Mouse (Mus musculus) spleen, postnatal 0 days (tissue): ENCODE data around the gene Zcchc2. TPM values are rescaled to one million over a fixed set of nuclear protein-coding genes. Genes with fewer than 3 reads are reported as not detected.

ENCODE experiments used
- polyA plus RNA-seq: library from polyadenylated mRNA; unstranded; fragments of >200 nt; fragmentation: Nextera tagmentation; extraction: Ambion mirVana; gene quantifications from 2 replicates; pipeline ENCODE4 v1.2.1, GENCODE M21; 2015

Gene Zcchc2
- polyA plus RNA-seq = 1.7 and 2.2 TPM in 2 replicates

DNA sequence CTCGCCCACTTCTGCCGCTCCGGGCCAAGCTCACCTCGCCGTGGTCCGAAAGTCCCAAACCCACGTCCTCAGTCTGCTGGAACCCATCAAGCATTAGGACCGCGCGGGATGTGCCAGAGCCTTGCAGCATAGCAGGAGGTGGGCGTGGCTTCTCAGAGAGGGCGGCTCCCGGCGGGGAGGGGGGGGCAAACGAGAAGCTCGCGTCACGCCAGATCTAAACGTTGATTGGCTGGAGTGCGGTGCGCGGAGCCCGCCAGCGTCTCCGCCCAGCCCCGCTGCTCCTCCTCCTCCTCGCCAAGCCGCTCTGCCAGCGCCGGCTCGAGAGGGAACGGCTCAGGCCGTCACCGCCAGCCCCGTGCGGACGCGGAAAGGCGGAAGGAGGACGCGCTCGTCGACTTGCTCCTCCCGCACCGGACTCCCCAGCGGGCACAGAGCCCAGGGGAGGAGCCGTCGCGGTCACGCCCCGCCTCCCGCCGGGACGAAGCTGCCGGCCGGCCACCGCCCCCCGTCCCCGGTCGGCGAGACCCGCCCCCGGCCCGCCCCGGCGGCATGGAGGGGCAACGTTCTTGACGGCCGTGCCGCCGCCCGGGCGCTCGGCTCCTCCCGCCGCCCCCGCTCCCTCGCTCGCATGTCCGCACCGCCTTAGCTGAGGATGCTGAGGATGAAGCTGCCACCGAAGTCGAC is at the start of gene Zcchc2:
Zcchc2 (plus strand) TSS at position 269 of the 684 bp plus-strand sequence.

Other genes with a start within 250 kb of the Zcchc2 start
- gene Tnfrsf11a, start 209.7 kb upstream of the Zcchc2 start, polyA plus RNA-seq = 1.5 and 2.0 TPM in 2 replicates
- gene Phlpp1, start 181.3 kb downstream of the Zcchc2 start, polyA plus RNA-seq = 1.4 and 1.5 TPM in 2 replicates